ENCODE assay signal across 8 mouse cellular contexts in the genomic region with DNA sequence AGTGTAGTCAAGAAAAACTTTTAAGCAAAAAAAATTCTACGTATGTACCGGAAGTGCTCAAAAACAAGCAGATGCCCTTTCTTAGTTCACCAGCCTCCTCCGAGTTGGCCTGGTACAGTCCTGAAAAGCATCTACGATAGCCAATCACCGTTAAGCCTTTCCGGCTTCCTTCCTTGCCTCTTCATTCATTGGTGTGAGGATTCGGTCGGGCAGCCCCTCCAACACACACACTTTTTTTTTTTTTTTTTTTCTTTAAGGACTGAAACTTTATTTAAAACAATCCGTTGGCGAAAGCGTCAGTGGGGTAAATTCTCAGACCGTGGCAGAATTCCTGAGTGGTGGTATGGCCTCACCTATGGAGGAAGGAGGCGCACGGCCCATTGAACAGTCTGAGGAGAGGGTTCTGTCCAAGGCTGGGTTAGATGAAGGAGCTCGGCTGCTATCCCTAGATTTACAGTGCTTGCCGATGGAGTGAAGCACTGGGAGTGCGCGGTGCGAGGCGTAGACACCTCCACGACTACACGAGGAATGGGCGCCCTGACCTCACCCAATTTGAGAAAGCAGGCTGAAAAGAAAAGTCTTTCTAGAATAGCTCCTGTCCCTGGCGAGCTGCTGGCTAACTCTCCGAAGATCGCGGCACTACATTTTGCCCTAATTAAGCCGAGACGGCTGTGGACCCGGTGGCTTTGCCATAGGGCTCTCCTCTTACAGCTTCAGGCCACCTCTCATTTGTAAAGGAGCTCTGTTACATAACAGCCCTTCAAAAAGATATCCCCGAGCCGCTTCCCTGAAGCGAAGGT. TPM values are rescaled to one million over a fixed set of nuclear protein-coding genes. Genes with fewer than 3 reads are reported as not detected.
DNase-seq lines count a peak whose midpoint lies in the region; ATAC-seq lines count a peak whose summit lies in the region.

No protein-coding gene starts in this region.

- WGBS in hindbrain, embryonic 14.5 days: under 1% methylated on average over 33 of the region's 33 CpGs

- peak overlapping the region; percentile 89 for H3K4me2 ChIP-seq in hindbrain, embryonic 14.5 days (replicated peaks)

- DNase-seq in NIH3T3 (ENCODE audit: low read depth): peak; percentile 93
- peak; percentile 94 for DNase-seq in cerebellum, adult 11-12 months
- peak; percentile 87 for DNase-seq in hindbrain, embryonic 14.5 days (ENCODE audit: low spot score)
- DNase-seq in left cerebral cortex, adult 11 months (ENCODE audit: low spot score): peak; percentile 92
- DNase-seq in lung, postnatal 25 days (ENCODE audit: low spot score): peak; percentile 96
- DNase-seq in right cerebral cortex, adult 18-20 months: peak; percentile 93
- DNase-seq in urinary bladder, postnatal 25 days (ENCODE audit: low spot score): peak; percentile 50

- no peaks in the 10 kb centered on the region for H3K9me3 ChIP-seq in hindbrain, embryonic 14.5 days (ENCODE audit: control insufficient read depth, low read length)

- peak overlapping the region; percentile 95 for H3K27ac ChIP-seq in hindbrain, embryonic 14.5 days

- no peaks in the 10 kb centered on the region for H3K27me3 ChIP-seq in hindbrain, embryonic 14.5 days (ENCODE audit: control insufficient read depth, insufficient read depth, low read length)

- peak overlapping the region; percentile 69 for H3K9ac ChIP-seq in hindbrain, embryonic 14.5 days

- ATAC-seq in frontal cortex, adult (ENCODE audit: low TSS enrichment): peak; percentile 89
- peak; percentile 95 for ATAC-seq in hindbrain, embryonic 14.5 days (ENCODE audit: low FRiP score)

- peak overlapping the region; percentile 98 for H3K4me3 ChIP-seq in hindbrain, embryonic 14.5 days (replicated peaks; ENCODE audit: low read length)

- peaks cover 6% of the 10 kb centered on the region for H3K36me3 ChIP-seq in hindbrain, embryonic 14.5 days (replicated peaks; ENCODE audit: control insufficient read depth, insufficient read depth)

- peaks cover 16% of the 10 kb centered on the region for H3K4me1 ChIP-seq in hindbrain, embryonic 14.5 days (replicated peaks; ENCODE audit: control insufficient read depth, insufficient read depth, low read length)

RNA-seq across cellular contexts. Expression of gene Zdhhc5, which starts 0.8 kb away (rescaled TPM):
- 21.9 and 22.5 TPM in 2 replicates for polyA plus RNA-seq in hindbrain, embryonic 14.5 days (2014; fragmentation: Nextera tagmentation; extraction: Ambion mirVana)

RNA-seq across cellular contexts. Expression of gene Clp1, which starts 11.4 kb away (rescaled TPM):
- 21.3 and 22.3 TPM in 2 replicates for polyA plus RNA-seq in hindbrain, embryonic 14.5 days (2014; fragmentation: Nextera tagmentation; extraction: Ambion mirVana)

RNA-seq across cellular contexts. Expression of gene Ypel4, which starts 18.1 kb away (rescaled TPM):
- polyA plus RNA-seq in hindbrain, embryonic 14.5 days (2014; fragmentation: Nextera tagmentation; extraction: Ambion mirVana): 12.5 and 13.1 TPM in 2 replicates

RNA-seq across cellular contexts. Expression of gene Gm19426, which starts 27.7 kb away (rescaled TPM):
- 2.9 and 3.4 TPM in 2 replicates for polyA plus RNA-seq in hindbrain, embryonic 14.5 days (2014; fragmentation: Nextera tagmentation; extraction: Ambion mirVana)

RNA-seq across cellular contexts. Expression of gene Tmx2, which starts 36.8 kb away (rescaled TPM):
- 316 and 341 TPM in 2 replicates for polyA plus RNA-seq in hindbrain, embryonic 14.5 days (2014; fragmentation: Nextera tagmentation; extraction: Ambion mirVana)

Comparison
In these comparisons a context has a peak if more than half of its experiments do, and no peak if none do; other contexts are left out.
1. Peak in every context shown above with its lines: DNase-seq, ATAC-seq, H3K4me3 ChIP-seq and H3K27ac ChIP-seq.